Mouse (Mus musculus): Measurements from ENCODE around the gene Map4k4.

Gene Map4k4

DNA sequence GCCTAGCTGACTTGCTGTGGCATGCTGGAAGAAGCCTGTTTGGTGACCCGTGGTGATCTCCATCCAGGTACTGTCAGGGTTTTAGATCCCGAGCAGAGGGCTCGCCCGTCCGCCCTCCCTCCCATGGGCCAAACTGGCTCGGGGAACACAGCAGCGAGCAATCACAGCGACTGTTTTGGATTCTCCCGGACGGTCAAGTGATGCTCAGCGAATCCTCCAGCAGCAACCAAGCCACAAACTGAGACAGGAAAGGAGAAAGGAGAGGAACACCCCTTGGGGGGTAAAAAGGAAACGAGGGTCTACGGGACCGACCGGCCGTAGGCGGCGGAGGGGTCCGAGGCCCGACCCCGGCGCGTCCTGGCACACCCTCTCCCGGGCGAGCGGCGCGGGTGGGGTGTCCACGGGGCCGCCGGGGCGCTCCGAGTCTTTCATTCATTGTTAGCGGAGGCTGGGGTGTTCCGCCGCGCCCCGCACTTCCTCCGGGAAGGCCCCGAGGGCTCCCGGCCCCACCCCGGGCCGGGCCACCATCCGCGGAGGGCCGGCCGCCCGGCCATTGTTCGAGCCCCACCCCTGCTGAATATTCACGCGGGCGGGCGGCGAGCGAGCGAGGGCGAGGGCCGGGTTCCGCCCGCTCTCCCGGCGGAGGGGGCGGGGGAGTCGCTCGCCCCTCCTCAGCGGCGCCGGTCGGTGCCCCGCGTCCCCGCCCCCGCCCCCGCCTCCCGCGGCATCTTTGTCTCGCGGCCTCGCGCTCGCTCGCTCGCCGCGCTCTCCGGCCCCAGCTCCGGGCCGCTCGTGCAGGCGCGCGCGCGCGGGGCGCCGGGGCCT is at the start of gene Map4k4:
Gene Map4k4, plus strand, starts transcription at position 733 of the 825 bp plus-strand sequence.
- peak; percentile 85 for DNase-seq (ENCODE audit: low spot score)

DNA sequence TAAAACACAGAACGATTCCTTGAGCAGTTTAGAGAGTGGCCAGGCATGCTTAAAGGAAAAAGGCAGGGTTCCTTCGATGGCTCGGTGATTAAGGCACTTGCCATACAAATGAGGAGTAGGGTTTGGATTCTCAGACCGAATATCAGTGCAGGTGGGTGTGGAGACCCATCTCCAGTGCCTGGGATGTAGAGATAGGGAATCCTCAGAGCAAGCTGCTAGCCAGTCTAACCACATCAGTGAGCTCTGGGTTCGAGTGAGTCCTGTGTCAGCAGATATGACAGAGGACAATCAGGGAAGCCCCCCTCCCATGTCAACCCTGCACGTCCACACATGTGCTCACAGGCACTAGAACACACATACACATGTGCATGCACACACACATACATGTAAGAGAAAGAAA is 44.8 kb upstream of the Map4k4 start:
- no peak for DNase-seq (ENCODE audit: low spot score)

DNA sequence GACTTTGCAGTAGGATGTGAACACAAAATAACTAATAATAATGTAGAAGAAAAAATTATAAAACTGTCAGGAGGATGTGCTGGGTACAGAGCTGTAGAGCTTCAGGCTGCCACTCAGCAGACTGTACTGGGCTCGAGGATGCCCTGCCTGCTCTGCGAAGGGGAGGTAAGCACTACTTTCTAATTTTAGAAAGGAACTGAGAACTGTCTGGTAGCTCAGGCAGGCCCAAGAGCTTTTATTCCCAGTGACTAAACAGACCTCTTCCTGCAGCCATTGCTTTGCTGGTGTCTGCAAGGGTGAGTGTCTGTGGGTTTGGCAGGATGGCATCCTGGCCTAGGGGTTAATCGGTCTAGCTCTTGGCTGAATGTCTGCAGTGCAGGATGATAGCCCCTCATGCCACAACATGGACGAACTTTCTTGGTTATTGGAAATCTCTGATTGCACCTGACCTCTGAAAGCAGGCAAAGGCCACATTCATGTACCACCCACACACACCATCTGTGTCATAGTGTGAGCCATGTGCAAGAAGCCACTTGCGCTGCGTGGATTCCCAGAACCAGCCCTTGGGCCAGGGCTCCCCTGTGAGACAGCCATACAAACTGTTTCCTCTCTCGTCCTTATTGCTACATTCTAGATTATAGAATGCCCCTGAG is 43.8 kb upstream of the Map4k4 start:
- no peak for DNase-seq (ENCODE audit: low spot score)

DNA sequence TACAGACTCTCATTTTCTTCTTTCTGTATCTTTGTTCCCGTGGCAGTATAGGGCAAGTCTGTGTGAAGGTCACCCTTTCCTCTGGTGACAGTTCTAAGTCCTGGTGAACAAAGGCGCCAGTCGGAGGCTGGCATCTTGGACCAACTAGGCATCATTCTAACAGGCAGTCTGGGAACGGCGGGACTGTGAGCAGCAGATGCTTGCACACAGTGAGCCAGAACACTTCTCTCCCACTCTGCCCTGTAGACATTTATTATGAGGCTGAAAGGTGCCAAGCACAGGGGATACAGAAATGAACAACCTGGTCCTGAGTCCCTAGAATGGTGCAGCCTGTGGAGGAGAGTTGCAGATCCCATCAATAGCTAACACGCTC is 43.3 kb upstream of the Map4k4 start:
- DNase-seq (ENCODE audit: low spot score) = no peak

DNA sequence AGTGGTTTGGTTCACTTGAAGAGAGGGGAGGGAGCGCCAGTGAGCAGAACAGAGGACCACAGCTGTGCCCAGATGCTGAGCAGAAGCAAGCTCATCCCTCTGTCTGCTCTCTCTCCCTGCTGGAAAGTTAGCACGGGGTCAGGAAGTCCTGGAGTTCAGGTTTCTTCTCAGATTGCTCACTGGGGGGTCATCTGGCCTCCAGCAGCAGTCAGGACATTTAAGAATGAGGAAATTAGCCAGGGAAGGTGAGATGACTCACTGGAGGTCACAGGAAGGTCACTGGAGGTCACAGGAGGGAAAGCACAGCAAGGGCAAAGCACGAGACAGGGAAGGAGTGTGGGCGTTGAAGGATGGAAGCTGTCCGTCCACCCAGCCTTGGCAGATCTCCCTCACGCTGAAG is 41.5 kb upstream of the Map4k4 start:
- no peak for DNase-seq (ENCODE audit: low spot score)

DNA sequence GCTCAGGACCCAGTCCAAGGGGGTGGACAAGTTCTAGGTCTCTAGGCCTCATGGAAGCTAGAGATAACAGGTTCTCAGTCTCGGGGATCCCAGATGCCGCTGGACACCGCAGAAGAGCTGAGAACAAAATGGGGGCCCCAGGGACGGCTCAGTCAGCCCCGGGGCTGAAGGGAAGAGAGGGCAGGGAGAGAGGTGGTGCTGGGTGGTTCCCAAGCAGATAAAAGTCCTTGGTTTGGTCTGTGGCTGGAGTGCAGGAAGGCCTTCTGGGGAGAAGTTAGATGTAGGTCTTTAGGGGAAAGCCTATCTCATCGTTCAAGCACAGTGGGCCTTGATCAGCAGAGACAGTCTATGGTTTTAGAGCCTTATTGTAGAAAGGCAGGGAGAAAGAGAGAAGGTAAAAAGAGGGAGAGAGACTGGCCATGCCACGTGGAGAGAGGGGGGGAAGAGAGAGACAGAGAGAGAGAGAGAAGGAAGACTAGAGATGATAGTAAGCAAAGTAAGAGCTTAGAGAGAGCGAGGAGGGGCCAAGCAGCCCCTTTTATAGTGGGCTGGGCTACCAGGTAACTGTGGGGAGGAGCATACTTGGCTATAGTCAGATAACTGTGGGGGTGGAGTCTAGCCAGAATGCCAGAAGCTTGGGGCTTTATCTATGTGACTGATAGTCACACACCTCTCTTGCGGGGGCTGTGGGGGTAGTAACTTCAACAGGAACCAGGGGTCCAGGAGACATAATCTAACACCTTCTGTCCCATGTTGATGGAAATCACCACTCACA is 34.2 kb upstream of the Map4k4 start:
- DNase-seq (ENCODE audit: low spot score) = no peak

DNA sequence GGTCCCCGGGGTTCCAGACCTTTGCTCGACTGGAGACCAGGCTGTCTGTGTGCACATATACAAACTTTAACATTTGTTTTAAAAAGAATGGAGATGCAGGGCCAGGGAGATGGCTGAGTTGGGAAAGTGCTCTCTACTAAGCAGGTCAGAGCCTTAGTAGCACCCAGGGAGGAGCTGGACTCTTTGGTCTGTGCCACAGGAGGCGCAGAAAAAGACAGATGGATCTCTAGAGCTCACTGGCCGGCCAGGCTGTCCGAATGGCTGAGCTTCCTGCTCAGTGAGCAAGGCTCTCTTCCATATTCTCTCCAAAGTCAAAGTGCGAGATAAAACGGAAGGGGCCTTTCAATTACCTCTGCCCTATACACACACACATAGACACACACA is 33.6 kb upstream of the Map4k4 start:
- no peak for DNase-seq (ENCODE audit: low spot score)

DNA sequence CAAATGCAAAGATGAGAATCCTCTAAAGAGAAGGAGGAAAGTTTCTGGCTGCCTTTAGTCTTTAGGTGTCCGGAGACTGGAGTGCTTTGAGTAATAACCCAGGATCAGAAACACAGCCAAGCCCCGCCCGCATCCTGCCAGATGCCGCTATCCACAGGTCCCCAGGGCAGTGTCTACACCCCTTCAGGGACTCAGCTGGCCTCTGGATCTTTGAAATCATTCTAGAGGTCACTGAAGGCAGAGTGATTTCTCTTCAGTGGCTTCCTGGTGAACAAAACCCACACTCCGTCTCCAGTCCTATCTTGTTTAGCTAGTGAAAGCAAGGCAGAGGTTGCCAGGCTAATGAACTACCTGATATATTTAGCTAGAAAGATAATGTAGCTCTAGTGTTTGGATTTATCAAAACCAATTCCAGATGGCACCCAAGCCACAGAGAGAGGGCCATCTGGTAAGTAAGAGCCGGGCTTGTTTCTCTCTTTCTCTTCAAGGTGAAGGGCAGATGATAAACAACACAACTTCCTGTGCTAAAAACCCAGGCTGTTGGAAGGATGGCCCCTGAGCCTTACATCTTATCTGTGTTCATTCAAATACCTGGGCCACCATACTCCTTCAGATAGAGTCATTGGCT is 32.6 kb upstream of the Map4k4 start:
- DNase-seq (ENCODE audit: low spot score) = no peak

DNA sequence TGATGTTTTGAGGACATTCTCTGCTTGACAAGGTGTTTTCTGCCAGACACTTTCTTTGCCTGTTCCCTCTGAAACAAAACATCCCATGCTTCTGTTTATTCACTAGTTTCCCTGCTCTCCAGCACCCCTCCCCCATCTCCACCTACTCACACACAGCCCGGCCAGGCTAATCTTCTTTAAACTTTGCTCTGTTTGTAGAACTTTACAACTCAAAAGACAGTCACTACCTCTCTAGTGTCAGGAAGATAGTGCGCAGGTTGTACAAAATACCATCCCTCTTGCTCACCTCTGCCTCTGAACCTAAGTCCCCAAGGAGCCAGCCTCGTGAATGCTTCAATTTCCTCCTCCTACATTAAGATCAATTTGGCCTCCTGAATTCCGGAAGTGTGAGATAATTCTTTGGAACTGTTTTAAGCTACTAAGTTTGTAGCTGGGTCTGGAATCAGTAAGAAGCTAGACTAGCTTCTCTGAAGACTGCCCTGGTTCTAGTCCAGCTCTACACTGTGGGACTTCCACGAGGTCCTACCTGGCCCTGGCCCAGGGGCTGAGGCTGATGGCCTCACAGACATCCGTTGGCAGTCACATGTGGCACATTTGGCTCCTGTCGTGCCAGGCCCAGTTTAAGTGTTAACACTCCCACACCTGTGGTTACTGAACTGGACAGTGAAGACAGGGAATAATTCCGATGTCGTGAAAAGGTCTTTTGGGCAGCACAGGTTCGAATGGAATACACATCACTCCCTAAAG is 31.7 kb upstream of the Map4k4 start:
- DNase-seq (ENCODE audit: low spot score) = no peak

DNA sequence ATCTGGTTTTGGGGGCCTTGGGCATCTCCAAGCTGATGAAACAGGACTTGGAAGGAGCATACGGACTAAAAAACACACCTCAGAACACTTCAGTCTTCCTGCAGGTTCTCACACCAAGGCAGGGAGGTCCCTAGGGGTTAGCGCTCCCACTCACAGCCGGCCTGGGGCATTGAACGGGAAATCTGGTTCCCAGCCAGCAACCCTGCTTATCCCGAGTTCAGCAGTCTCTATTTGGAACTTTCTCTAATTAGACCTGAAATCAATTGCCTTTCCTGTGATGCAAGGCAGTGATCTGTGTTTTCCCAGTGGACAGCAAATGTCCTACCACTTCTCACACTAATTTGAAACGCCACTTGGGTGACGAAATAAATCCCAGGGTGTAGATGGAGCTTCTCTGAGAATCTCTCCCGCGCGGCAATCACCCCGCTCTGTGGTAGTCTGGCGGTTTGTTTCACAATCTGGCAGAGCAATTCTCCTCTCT is 31.0 kb upstream of the Map4k4 start:
- DNase-seq (ENCODE audit: low spot score) = no peak

DNA sequence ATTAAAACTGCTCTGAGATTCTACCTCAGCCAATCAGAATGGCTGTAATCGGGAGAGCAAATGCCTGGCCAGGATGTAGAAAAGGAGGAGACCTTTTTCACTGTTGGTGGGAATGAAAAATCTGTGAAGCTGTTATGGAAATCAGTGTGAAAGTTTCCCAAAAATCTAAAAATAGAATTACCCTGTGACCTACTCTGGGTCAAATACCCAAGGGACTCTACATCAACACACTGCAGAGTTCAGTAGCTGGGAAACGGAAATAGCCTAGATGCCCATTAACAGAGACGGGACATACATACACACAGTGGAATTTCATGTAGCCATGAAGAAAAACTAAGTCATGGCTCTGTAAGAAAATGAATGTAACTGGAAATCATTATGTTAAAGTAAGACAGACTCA is 22.7 kb upstream of the Map4k4 start:
- no peak for DNase-seq (ENCODE audit: low spot score)

DNA sequence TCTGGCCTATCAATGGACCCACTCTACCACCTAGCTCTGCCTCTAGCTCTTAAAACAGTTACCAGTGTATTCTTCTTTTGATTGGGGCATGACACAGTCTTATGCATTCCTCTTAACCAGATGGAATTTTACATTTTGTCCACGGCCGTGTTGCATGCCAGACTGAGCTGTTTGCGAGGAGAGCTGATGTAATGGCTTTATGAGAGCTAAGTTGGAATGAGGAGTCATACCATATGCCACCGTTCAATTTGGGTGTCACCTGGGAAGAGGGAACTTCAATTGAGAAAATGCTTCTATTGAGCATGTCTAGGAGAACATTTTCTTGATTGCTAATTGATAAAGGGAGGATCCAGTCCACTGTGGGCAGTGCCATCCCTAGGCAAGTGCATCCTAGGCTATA is 18.2 kb upstream of the Map4k4 start:
- no peak for DNase-seq (ENCODE audit: low spot score)

DNA sequence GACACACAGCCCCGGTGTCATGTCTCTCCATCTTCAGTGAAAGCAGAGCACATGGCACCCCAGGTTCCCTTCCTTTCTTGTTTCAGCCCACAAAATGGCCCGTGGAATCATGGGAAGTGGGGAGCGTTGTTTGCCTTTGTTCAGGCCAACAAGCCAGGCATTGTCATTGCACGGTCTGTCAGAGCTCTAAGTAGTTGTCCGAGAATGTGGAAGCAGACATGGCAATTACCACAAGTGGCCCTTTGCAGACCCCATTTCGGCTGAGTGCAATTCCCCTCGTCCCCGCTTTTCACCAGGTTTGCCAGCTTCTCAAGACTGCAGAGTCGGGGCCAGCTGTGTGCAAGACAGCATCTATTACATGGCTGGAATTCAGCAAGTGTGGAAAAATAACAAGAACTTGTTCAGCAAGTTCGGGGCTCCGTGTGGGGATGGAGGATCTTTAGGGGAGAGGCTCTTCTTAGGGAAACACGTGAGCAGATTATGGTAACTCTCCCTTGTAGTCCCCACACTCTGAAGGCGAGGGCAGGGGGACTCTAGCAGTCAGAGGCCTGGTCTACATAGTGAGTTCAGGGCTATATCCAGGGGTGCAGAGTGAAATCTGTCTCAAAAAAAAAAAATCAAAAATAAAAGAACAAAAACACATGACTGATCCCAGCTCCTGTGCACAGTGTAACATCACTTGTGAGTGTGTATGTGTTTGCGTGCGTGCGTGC is 15.8 kb upstream of the Map4k4 start:
- DNase-seq (ENCODE audit: low spot score) = no peak

DNA sequence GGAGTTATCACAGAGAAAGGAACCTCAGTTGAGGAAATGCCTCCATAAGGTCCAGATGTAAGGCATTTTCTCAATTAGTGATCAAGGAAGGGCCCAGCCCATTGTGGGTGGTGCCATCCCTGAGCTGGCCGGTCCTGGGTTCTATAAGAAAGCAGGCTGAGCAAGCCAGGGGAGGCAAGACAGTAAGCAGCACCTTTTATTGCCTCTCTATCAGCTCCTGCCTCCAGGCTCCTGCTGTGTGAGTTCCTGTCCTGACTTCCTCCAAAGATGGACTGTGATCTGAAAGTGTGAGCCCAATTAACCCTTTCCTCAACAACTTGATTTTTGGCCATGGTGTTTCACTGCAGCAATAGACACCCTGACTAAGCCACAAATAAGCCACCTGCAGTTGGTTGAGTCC is 12.7 kb upstream of the Map4k4 start:
- DNase-seq (ENCODE audit: low spot score) = no peak

DNA sequence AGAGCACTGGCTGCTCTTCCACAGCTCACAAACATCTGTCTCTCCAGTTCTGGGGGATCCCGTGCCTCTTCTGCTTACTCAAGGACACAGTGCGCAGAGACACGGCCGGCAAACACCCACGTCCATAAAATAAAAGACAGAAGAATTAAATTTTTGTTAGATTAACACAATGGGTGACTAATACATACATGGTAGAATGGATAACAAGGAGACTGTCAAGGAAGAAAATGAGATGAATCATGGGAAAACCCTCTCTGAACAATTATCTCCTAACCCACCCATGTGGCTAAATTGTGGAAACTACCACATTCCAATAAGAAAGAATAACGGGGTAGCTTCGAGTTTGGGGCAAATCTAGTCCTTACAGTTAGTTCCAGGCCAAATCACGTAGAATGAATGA is 11.3 kb upstream of the Map4k4 start:
- DNase-seq (ENCODE audit: low spot score) = no peak

DNA sequence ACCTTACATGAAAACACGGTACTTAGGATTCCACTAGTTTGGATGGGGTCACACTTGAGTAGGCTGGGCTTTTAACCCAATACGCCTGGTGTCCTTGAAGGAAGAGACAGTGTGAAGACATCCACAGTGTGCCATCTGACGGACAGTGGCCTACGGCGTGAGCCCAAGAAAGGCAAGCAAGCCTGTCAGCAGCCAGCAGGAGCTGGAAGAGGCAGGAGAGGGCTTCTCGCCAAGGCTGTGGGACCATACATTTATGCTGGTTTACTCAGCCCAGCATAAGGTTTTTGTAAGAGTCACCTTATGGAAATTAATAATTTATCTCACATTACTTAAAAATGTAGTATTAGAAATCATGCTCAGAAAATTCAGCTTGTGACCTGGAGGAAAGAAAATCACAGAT is 10.7 kb upstream of the Map4k4 start:
- no peak for DNase-seq (ENCODE audit: low spot score)

DNA sequence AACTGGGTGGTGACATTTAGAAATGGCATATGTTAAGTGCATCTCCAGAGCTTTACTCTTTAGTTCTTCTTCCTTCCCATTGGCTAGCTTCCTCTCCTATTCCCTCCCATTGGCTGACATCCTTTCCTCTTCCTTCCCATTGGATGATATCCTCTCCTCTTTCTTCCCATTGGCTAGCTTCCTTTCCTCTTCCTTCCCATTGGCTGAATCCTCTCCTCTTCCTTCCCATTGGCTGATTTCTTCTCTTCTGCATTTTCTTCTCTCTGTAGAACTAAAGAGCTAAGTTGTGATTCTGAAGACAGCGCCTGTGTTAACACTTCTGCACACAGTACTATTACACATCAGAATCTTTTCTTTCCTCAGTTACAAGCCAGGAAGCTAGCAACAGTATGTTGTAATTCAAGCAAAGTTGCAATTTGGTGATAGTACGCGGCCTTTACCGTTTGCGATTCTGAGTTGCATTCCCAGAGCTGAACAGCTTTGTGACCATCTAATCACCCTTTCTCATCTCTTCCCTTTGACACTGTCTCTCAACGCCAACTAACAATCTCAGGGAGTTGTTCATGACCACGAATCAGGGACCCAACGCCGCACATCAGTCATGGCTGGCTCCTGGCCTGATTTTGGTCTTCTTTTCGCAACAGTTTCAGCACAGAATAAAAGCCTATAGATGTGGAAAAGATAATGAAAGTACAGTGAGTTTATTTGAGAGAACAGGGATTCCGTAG is 7.4 kb upstream of the Map4k4 start:
- no peak for DNase-seq (ENCODE audit: low spot score)

DNA sequence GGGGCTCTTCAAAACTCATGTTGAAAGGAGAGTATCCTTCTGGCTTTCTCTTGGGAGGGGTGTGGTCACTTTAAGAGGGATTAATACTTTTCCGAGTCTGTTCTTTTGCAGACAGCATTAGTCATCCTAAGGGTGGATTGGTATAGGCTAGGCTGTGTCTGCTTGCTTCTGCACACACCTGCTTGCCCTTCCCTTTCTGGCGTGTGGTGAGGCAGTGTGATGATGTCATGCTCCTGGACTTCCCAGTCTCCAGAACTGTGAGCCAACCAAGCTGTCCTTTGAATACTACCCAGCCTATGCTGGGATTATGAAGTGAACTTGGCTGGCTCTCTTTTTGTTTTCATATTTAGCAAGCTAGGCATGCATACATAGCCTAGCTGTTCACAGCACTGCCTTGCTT is 5.6 kb upstream of the Map4k4 start:
- DNase-seq (ENCODE audit: low spot score) = no peak

DNA sequence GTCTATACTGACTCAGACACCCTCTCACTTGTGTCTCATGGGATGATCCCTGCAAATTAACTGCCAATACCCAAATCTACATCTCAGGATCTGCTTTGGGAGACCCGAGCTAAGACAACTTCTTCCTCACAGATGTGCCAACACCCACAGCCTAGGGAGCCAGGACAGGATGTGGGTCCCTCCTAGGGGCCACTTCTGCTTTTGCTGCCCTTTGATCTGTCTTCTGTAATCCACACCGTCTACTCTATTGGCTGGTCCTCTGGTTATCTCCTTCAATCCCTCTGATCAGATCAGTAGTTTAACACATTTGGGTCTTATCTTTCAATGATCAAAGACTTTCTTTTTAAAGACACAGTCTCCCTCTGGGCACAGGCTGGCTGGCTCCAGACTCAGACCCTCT is 5.2 kb upstream of the Map4k4 start:
- DNase-seq (ENCODE audit: low spot score) = no peak

DNA sequence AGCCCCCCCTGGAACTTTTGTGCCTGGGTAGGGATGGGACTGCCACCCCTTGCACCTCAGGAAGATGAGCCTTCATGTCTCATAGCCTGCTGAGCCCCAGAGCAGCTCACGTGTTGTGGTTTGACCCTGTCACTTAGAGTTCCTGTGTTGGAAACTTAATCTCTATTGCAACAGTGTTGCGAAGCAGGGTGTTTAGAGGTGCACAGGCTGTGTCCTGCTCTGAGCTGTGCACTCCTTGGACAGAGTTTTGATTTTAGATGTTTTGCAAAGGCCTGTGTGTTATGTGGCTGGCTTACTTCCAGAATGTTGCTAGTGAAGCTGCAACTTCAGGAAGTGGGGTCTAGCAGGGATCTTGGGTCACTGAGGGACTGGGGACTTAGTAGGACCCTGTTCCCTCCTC is 4.1 kb upstream of the Map4k4 start:
- DNase-seq (ENCODE audit: low spot score) = no peak
